Mouse (Mus musculus): ENCODE measurements at regions not wholly inside any gene's neighbourhood (a gene's known extent, or its start where the extent isn't known, plus 50 kb on each side); places are given as distances from the start of the nearest gene placed in this dataset.

GRCm38 (mm10) chr4:95134611-95135010, 82.6 kb upstream of the Jun start:
- no peak for TF ChIP-seq ZNF384 (IDR thresholded peaks at IDR 0.05; ENCODE audit: low read depth, low read length)
- TF ChIP-seq USF2 (conservative IDR thresholded peaks at IDR 0.05; ENCODE audit: low read depth, low read length), result no peak
- no peak for TF ChIP-seq TCF12 (IDR thresholded peaks at IDR 0.05; ENCODE audit: low read depth, low read length)
- TF ChIP-seq E2F4 (IDR thresholded peaks at IDR 0.05; ENCODE audit: insufficient replicate concordance, low read depth, low read length), result no peak
- no peak for TF ChIP-seq ZMIZ1 (IDR thresholded peaks at IDR 0.05; ENCODE audit: low read depth, low read length)
- TF ChIP-seq SIN3A (IDR thresholded peaks at IDR 0.05; ENCODE audit: low read length), result no peak
- no peak for TF ChIP-seq RAD21 (IDR thresholded peaks at IDR 0.05; ENCODE audit: low read depth, low read length)
- TF ChIP-seq POLR2AphosphoS2 (IDR thresholded peaks at IDR 0.05; ENCODE audit: low read depth, low read length), result no peak
- no peak for TF ChIP-seq ETS1 (conservative IDR thresholded peaks at IDR 0.05; ENCODE audit: low read depth, low read length)
- dilution Hi-C loops (cut with MboI; ENCODE audit: extremely low pct_ligation_motif_present, extremely low pct_unique_long_range_greater_than_20kb, low sequenced_read_pairs) (no loop called here), in situ Hi-C loops (cut with MboI; ENCODE audit: low pct_ligation_motif_present, low pct_unique_long_range_greater_than_20kb, low sequenced_read_pairs) (no loop called here)

GRCm38 (mm10) chr4:95137413-95138143, 85.6 kb upstream of the Jun start:
- TF ChIP-seq MAFK (IDR thresholded peaks at IDR 0.05; ENCODE audit: insufficient replicate concordance, low read length), result no peak
- TF ChIP-seq RCOR1 (conservative IDR thresholded peaks at IDR 0.05; ENCODE audit: low read depth, low read length), result no peak
- TF ChIP-seq SMC3 (IDR thresholded peaks at IDR 0.05; ENCODE audit: low read depth, low read length), result no peak
- no peak for TF ChIP-seq BHLHE40 (IDR thresholded peaks at IDR 0.05; ENCODE audit: low read depth, low read length)
- TF ChIP-seq JUN (IDR thresholded peaks at IDR 0.05; ENCODE audit: insufficient read depth, low read depth, low read length), result no peak
- no peak for TF ChIP-seq CHD1 (IDR thresholded peaks at IDR 0.05; ENCODE audit: low read depth, low read length)
- no peak for TF ChIP-seq ELF1 (IDR thresholded peaks at IDR 0.05; ENCODE audit: low read depth, low read length)
- TF ChIP-seq MAZ (IDR thresholded peaks at IDR 0.05; ENCODE audit: low read depth, low read length), result no peak
- TF ChIP-seq MAX (IDR thresholded peaks at IDR 0.05; ENCODE audit: low read length), result no peak
- TF ChIP-seq JUND (conservative IDR thresholded peaks at IDR 0.05; ENCODE audit: low read depth, low read length), result no peak
- TF ChIP-seq NRF1 (IDR thresholded peaks at IDR 0.05; ENCODE audit: low read depth, low read length), result no peak
- no peak for TF ChIP-seq POLR2AphosphoS2 (IDR thresholded peaks at IDR 0.05; ENCODE audit: low read depth, low read length)
- no peak for TF ChIP-seq E2F4 (IDR thresholded peaks at IDR 0.05; ENCODE audit: insufficient replicate concordance, low read depth, low read length)
- TF ChIP-seq HCFC1 (IDR thresholded peaks at IDR 0.05; ENCODE audit: low read depth, low read length), result no peak
- TF ChIP-seq ZC3H11A (IDR thresholded peaks at IDR 0.05; ENCODE audit: low read depth, low read length), result no peak
- no peak for TF ChIP-seq NELFE (IDR thresholded peaks at IDR 0.05; ENCODE audit: low read depth, low read length)
- TF ChIP-seq GABPA (IDR thresholded peaks at IDR 0.05; ENCODE audit: insufficient replicate concordance, low read depth, low read length), result no peak
- no peaks in the 10 kb centered on the region for H3K36me3 ChIP-seq (replicated peaks in 1 of 2; ENCODE audit: control insufficient read depth in 1 of 2, insufficient read depth in 1 of 2, low read length in 1 of 2)
- H3K27ac ChIP-seq (ENCODE audit: insufficient read depth, low read depth), result no peak overlapping the region
- H3K4me1 ChIP-seq (ENCODE audit: control insufficient read depth in 1 of 2, insufficient read depth in 2 of 2), result peaks cover 0 to 10% of the 10 kb centered on the region in 2 experiments; a peak in 2 of 4 replicates
- H3K4me3 ChIP-seq (replicated peaks in 1 of 3; ENCODE audit: low read depth in 2 of 3, low read length in 2 of 3, poor library complexity in 1 of 3), result no peak overlapping the region
- no peaks in the 10 kb centered on the region for H3K9me3 ChIP-seq (replicated peaks; ENCODE audit: low read length)
- in situ Hi-C loops (cut with MboI; ENCODE audit: low pct_ligation_motif_present, low pct_unique_long_range_greater_than_20kb, low sequenced_read_pairs) (no loop called here), dilution Hi-C loops (cut with MboI; ENCODE audit: extremely low pct_ligation_motif_present, extremely low pct_unique_long_range_greater_than_20kb, low sequenced_read_pairs) (no loop called here)
- DNase-seq (ENCODE audit: extremely low read depth), result no peak
- peaks cover 2% of the 10 kb centered on the region for H3K27me3 ChIP-seq (replicated peaks)
- no peak overlapping the region for H3K4me2 ChIP-seq (ENCODE audit: insufficient read depth, low read depth, poor library complexity, severe bottlenecking)
- no peaks in the 10 kb centered on the region for H3K79me2 ChIP-seq (replicated peaks; ENCODE audit: control insufficient read depth, extremely low read depth, insufficient read depth, poor library complexity, severe bottlenecking)
- no peak overlapping the region for H3K9ac ChIP-seq (ENCODE audit: insufficient read depth, low read depth)

More at GRCm38 (mm10) chr4:95134611-95135010, 82.6 kb upstream of the Jun start:
- Histone ChIP-seq H3K4me1 (ENCODE audit: control insufficient read depth in 1 of 2, insufficient read depth in 2 of 2) (peaks cover 0 to 10% of the 10 kb centered on the region in 2 experiments; a peak in 2 of 4 replicates), H3K4me2 (ENCODE audit: insufficient read depth, low read depth, poor library complexity, severe bottlenecking) (no peak overlapping the region), H3K9me3 (replicated peaks; ENCODE audit: low read length) (no peaks in the 10 kb centered on the region), H3K4me3 (replicated peaks in 1 of 3; ENCODE audit: low read depth in 2 of 3, low read length in 2 of 3, poor library complexity in 1 of 3) (no peak overlapping the region), H3K79me2 (replicated peaks; ENCODE audit: control insufficient read depth, extremely low read depth, insufficient read depth, poor library complexity, severe bottlenecking) (no peaks in the 10 kb centered on the region), H3K36me3 (replicated peaks in 1 of 2; ENCODE audit: control insufficient read depth in 1 of 2, insufficient read depth in 1 of 2, low read length in 1 of 2) (no peaks in the 10 kb centered on the region), H3K27ac (ENCODE audit: insufficient read depth, low read depth) (no peak overlapping the region), H3K9ac (ENCODE audit: insufficient read depth, low read depth) (no peak overlapping the region), H3K27me3 (replicated peaks) (peaks cover 2% of the 10 kb centered on the region)
- DNase-seq (ENCODE audit: extremely low read depth), result no peak
